Mouse (Mus musculus) kidney, embryonic 16.5 days (tissue): ENCODE results near the gene Kdm6b. TPM values are rescaled to one million over a fixed set of nuclear protein-coding genes. Genes with fewer than 3 reads are reported as not detected.
A peak's percentile ranks its signal among the peaks of the same experiment; 100 is the strongest.

Experiments used
- ATAC-seq: fragments of 200-750 bp; cut with Nextera tagmentation; 2 replicates; pipeline ENCODE4 v1.8.0; 2017; ENCODE audit warnings: moderate TSS enrichment; ENCODE audit not compliant: low FRiP score, low TSS enrichment
- H3K27ac ChIP-seq: fragments of 300-500 bp; sonication (generic); 2 replicates; pipeline ENCODE4 v1.5.1; 2014; ENCODE audit warnings: low read length
- H3K27me3 ChIP-seq: fragments of 300-500 bp; sonication (generic); 2 replicates; pipeline ENCODE4 v1.6.1; 2014; ENCODE audit warnings: low read length, control low read depth, mixed read lengths; ENCODE audit not compliant: insufficient read depth
- H3K36me3 ChIP-seq: fragments of 300-500 bp; sonication (generic); 2 replicates; pipeline ENCODE4 v1.6.1; 2014; ENCODE audit warnings: low read length, control low read depth, mixed read lengths; ENCODE audit not compliant: insufficient read depth
- H3K4me1 ChIP-seq: fragments of 300-500 bp; sonication (generic); 2 replicates; pipeline ENCODE4 v1.6.1; 2014; ENCODE audit warnings: low read length, control low read depth, mixed read lengths; ENCODE audit not compliant: insufficient read depth
- H3K4me2 ChIP-seq: fragments of 300-500 bp; sonication (generic); replicated peaks from 2 replicates; pipeline ENCODE4 v1.6.1; 2014; ENCODE audit warnings: low read depth, low read length
- H3K4me3 ChIP-seq: fragments of 300-500 bp; sonication (generic); 2 replicates; pipeline ENCODE4 v1.5.1; 2014; ENCODE audit warnings: mild to moderate bottlenecking, low read length
- H3K9ac ChIP-seq: fragments of 300-500 bp; sonication (generic); replicated peaks from 2 replicates; pipeline ENCODE4 v1.6.1; 2014; ENCODE audit warnings: low read length
- H3K9me3 ChIP-seq: fragments of 300-500 bp; sonication (generic); 2 replicates; pipeline ENCODE4 v1.6.1; 2016; ENCODE audit warnings: low read length, control low read depth
- WGBS: fragments of 180-500 bp; shearing (Covaris S2); extraction: QIAGEN DNeasy Blood & Tissue Kit; methylation state at CpG from one replicate; pipeline ENCODE4 v1.1.7; 2014; 5-methylcytosine and 5-hydroxymethylcytosine counted together
- polyA plus RNA-seq: library from polyadenylated mRNA; unstranded; fragments of >200 nt; fragmentation: Nextera tagmentation; extraction: Ambion mirVana; gene quantifications from 2 replicates; pipeline ENCODE4 v1.2.1, GENCODE M21; 2015

The Kdm6b gene
- polyA plus RNA-seq, 1 experiment from 2014 or later, result 26.0 TPM

GRCm38 (mm10) chr11:69401210-69401637 lies 12.3 kb downstream of the Kdm6b start:
- no peak overlapping the region for H3K27ac ChIP-seq
- H3K27me3 ChIP-seq, result no peaks in the 10 kb centered on the region

GRCm38 (mm10) chr11:69400083-69400850 lies 13.2 kb downstream of the Kdm6b start:
- Histone ChIP-seq H3K27ac (no peak overlapping the region), H3K9me3 (no peaks in the 10 kb centered on the region), H3K4me3 (no peak overlapping the region), H3K4me2 (peak overlapping the region; percentile 35), H3K27me3 (no peaks in the 10 kb centered on the region), H3K9ac (peak overlapping the region; percentile 41; the same call in 1 of the 2 replicates), H3K36me3 (peaks cover 49% of the 10 kb centered on the region), H3K4me1 (peaks cover 40% of the 10 kb centered on the region)
- WGBS, result 77% methylated on average over 25 of the region's 25 CpGs
- no peak for ATAC-seq

More at GRCm38 (mm10) chr11:69401210-69401637, 12.3 kb downstream of the Kdm6b start:
- Histone ChIP-seq H3K9ac (no peak overlapping the region), H3K36me3 (peaks cover 58% of the 10 kb centered on the region), H3K4me1 (peaks cover 39% of the 10 kb centered on the region), H3K4me3 (no peak overlapping the region), H3K4me2 (no peak overlapping the region), H3K9me3 (no peaks in the 10 kb centered on the region)
- WGBS, result 20% methylated on average over 22 of the region's 22 CpGs
- peak; percentile 75 for ATAC-seq

- H3K4me2 ChIP-seq, result peak overlapping the region; percentile 35
- peak overlapping the region; percentile 41; the same call in 1 of the 2 replicates for H3K9ac ChIP-seq
- peaks cover 41% of the 10 kb centered on the region for H3K36me3 ChIP-seq
- 34% methylated on average over 66 of the region's 66 CpGs for WGBS
- peaks cover 40% of the 10 kb centered on the region for H3K4me1 ChIP-seq
- no peak for ATAC-seq
- no peaks in the 10 kb centered on the region for H3K9me3 ChIP-seq
- H3K4me3 ChIP-seq, result peak overlapping the region; percentile 15; the same call in 1 of the 2 replicates
- H3K27me3 ChIP-seq, result no peaks in the 10 kb centered on the region
- H3K27ac ChIP-seq, result no peak overlapping the region
These were observed 14.0 kb downstream of the Kdm6b start for GRCm38 (mm10) chr11:69399201-69400082.

- H3K4me2 ChIP-seq, result peak overlapping the region; percentile 80
- 40% methylated on average over 21 of the region's 21 CpGs for WGBS
- H3K9ac ChIP-seq, result peak overlapping the region; percentile 98; the same call in 1 of the 2 replicates
- no peaks in the 10 kb centered on the region for H3K27me3 ChIP-seq
- peak overlapping the region; percentile 82; the same call in 1 of the 2 replicates for H3K4me3 ChIP-seq
- no peak for ATAC-seq
- H3K27ac ChIP-seq, result no peak overlapping the region
- H3K9me3 ChIP-seq, result no peaks in the 10 kb centered on the region
- peaks cover 43% of the 10 kb centered on the region for H3K4me1 ChIP-seq
- H3K36me3 ChIP-seq, result peaks cover 33% of the 10 kb centered on the region
These were observed 14.8 kb downstream of the Kdm6b start for GRCm38 (mm10) chr11:69398486-69399200.

GRCm38 (mm10) chr11:69398059-69398458 lies 15.4 kb downstream of the Kdm6b start, which contains the start of gene Tmem88:
Gene Tmem88 (minus strand): TSS chr11:69398234.
- H3K9me3 ChIP-seq, result no peaks in the 10 kb centered on the region
- H3K27ac ChIP-seq, result peak within 1 kb of the TSS; percentile 99
- H3K27me3 ChIP-seq, result no peaks in the 10 kb centered on the region
- ATAC-seq, result no peak
- H3K4me2 ChIP-seq, result peak within 1 kb of the TSS; percentile 80
- peak within 1 kb of the TSS; percentile 98 for H3K9ac ChIP-seq
- 10% methylated on average over 16 of the region's 16 CpGs for WGBS
- peaks cover 28% of the 10 kb centered on the region for H3K36me3 ChIP-seq
- peaks cover 43% of the 10 kb centered on the region for H3K4me1 ChIP-seq
- peak within 1 kb of the TSS; percentile 82 for H3K4me3 ChIP-seq

- Histone ChIP-seq H3K4me1 (peaks cover 43% of the 10 kb centered on the region), H3K27me3 (no peaks in the 10 kb centered on the region), H3K4me3 (peak overlapping the region; percentile 82), H3K36me3 (peaks cover 28% of the 10 kb centered on the region), H3K9ac (peak overlapping the region; percentile 98), H3K4me2 (peak overlapping the region; percentile 80), H3K27ac (peak overlapping the region; percentile 99), H3K9me3 (no peaks in the 10 kb centered on the region)
- ATAC-seq, result no peak
- 17% methylated on average over 24 of the region's 24 CpGs for WGBS
These were observed 15.9 kb downstream of the Kdm6b start for GRCm38 (mm10) chr11:69397581-69398057.

GRCm38 (mm10) chr11:69396772-69397171 lies 16.7 kb downstream of the Kdm6b start:
- no peaks in the 10 kb centered on the region for H3K9me3 ChIP-seq
- peak overlapping the region; percentile 99 for H3K27ac ChIP-seq
- peaks cover 24% of the 10 kb centered on the region for H3K36me3 ChIP-seq
- H3K4me2 ChIP-seq, result peak overlapping the region; percentile 80
- H3K27me3 ChIP-seq, result no peaks in the 10 kb centered on the region
- peak overlapping the region; percentile 98 for H3K9ac ChIP-seq
- H3K4me3 ChIP-seq, result peak overlapping the region; percentile 82
- H3K4me1 ChIP-seq, result peaks cover 43% of the 10 kb centered on the region
- 28% methylated on average over 11 of the region's 11 CpGs for WGBS
- no peak for ATAC-seq

GRCm38 (mm10) chr11:69395634-69396373 lies 17.7 kb downstream of the Kdm6b start:
- Histone ChIP-seq H3K27ac (peak overlapping the region; percentile 99), H3K9me3 (no peaks in the 10 kb centered on the region), H3K9ac (peak overlapping the region; percentile 98), H3K4me1 (peaks cover 43% of the 10 kb centered on the region), H3K36me3 (peaks cover 16% of the 10 kb centered on the region), H3K4me3 (peak overlapping the region; percentile 82), H3K4me2 (peak overlapping the region; percentile 80), H3K27me3 (no peaks in the 10 kb centered on the region)
- peak; percentile 88 for ATAC-seq
- WGBS, result under 1% methylated on average over 48 of the region's 48 CpGs
